Mouse (Mus musculus): ENCODE measurements around the gene Spp1. TPM values are rescaled to one million over a fixed set of nuclear protein-coding genes. Genes with fewer than 3 reads are reported as not detected.

The Spp1 gene
- 27.6 and 36.6 TPM in 2 replicates for polyA plus RNA-seq (2012; rRNA removed)

DNA sequence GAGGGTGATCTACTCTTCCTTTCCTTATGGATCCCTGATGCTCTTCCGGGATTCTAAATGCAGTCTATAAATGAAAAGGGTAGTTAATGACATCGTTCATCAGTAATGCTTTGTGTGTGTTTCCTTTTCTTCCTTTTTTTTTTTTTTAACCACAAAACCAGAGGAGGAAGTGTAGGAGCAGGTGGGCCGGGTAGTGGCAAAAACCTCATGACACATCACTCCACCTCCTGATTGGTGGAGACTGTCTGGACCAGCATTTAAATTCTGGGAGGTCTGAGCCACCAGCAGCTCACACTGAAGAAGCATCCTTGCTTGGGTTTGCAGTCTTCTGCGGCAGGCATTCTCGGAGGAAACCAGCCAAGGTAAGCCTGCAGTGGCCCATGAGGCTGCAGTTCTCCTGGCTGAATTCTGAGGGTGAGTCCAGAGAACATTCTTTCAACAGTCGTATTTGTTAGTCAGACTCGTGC lies at the start of gene Spp1:
Gene Spp1, plus strand, starts transcription at position 284 of the 467 bp plus-strand sequence.

GRCm38 (mm10) chr5:104458832-104459705 lies 24.2 kb downstream of the Spp1 start, which contains the start of gene Pkd2:
Pkd2 (plus strand) TSS chr5:104459450.

Other genes with a start within 250 kb of the Spp1 start
- 0.12 and 0.28 TPM in 2 replicates for gene Dmp1, start 232.5 kb upstream of the Spp1 start, polyA plus RNA-seq (2012; rRNA removed)
- gene Ibsp, start 135.9 kb upstream of the Spp1 start, polyA plus RNA-seq (2012; rRNA removed): not detected in 2 replicates
- not detected in 2 replicates for gene Mepe, start 109.8 kb upstream of the Spp1 start, polyA plus RNA-seq (2012; rRNA removed)
- 39.8 and 58.6 TPM in 2 replicates for gene Pkd2, start 24.3 kb downstream of the Spp1 start, polyA plus RNA-seq (2012; rRNA removed)
- 1.6 and 2.0 TPM in 2 replicates for gene BC005561, start 73.2 kb downstream of the Spp1 start, polyA plus RNA-seq (2012; rRNA removed)

Data from ovary, adult 2 months (tissue).